Mouse (Mus musculus) Muller cell, postnatal 12 days (primary cell): ENCODE results near the gene Slc24a4.

ENCODE experiments used
- DNase-seq: peaks from one replicate; pipeline ENCODE4 v3.0.0-alpha.2; 2015; ENCODE audit errors: inconsistent ontology term

Gene Slc24a4

DNA sequence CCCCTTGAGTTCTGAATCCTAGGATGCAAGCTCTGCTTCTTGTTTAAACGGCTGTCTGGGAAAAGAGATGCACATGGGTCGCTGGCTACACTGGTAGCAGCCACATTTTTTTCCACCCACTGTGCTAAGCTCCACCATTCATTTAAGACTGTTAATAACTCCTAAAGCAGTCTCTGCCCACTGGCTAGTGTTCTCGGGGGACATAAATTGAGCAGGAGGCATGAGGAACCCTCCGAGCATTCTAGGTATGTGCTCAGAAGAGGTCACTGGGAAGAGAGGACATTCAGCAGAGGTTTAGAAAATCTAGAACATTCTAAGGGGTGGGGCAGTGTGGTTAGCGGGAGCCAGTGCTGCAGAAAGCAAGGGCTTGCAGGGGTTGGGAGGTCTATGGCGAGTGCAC lies 156.8 kb downstream of the Slc24a4 start:
- DNase-seq, result peak; percentile 80

DNA sequence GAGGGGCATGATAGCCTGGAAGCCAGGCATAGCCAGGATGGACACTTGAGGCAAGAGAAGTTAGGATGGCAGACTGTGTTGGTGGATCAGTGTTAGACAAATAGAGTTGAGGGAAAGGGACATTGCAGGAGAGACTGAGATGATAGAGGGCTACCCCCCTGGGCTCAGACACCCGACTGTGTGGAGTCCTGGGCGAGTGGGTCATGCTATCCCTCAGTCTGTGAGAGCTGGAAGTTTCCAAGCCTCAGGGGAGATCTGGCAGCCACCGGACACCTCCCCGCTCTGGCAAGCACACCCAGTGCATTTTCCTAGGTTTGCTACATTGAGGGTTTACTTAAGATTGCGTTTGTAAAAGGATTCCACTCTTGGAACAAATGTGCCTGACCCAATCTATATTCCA lies 157.2 kb downstream of the Slc24a4 start:
- no peak for DNase-seq

DNA sequence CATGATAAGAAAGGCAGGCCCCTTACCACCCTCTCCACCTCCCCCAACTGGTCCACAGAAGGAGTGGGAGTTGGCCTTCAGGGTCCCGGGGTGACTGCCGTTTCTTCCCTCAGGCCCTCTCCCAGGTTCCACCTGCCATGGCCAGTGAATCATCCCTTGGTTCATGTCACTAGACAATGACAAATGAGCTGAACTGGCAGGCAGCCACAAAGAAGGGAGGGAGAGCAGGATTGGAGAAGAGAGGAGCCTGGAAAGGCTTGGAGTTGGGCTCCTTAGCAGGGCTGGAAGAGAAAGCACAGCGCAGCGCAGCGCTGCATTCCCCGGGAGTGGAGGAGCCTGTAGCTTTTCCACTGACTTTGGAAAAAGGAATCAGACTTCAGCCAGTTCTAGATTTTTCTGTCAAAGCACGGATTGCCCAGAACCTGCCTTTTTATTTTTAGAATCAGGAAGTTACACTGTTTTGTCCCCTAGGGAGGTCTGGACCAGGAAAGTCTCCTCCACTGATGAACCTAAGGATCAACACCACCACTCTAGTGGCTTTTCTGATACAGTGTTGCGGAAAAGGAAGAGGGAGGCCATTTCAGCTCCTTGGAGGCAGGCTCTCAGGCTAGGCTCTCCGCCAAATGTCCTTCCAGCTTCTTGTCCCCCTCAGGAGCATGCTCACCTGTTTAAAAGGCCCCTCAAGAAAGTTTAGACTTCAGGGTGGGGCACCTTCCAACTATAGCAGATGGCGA lies 158.3 kb downstream of the Slc24a4 start:
- peak; percentile 85 for DNase-seq

DNA sequence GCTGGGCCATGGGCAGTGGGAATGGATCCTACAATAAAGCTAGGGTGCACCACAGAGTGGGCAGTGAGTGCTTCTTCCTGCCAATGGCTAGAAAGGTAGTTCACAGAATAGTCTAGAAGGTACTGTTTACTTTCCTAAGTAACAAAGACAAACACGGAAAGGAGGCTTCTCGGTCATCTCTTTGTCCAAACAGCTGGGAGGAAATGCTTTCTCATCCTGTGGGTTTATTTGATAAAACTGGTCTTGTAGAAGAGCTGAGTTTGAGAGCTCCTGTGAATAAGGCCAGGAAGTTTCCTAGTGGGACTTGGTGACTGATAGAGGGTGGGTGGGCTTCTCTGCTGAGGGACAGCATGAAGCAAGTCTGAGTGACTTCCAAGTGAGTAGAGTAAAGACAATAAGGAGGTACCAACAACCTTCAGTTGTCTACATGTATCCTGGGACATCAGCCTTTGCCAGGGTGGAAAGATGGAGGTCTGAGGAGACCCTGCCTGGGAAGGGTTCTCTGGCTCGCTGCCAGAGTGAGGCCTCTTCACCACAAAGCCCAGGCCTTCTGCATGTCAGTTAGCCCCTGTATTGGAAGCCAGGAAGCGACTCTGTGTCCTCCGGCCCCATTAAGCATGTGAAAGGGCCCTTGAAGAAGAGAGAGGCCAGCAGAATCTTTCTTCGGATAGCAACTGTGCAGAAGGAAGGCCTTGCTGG lies 159.5 kb downstream of the Slc24a4 start:
- no peak for DNase-seq

DNA sequence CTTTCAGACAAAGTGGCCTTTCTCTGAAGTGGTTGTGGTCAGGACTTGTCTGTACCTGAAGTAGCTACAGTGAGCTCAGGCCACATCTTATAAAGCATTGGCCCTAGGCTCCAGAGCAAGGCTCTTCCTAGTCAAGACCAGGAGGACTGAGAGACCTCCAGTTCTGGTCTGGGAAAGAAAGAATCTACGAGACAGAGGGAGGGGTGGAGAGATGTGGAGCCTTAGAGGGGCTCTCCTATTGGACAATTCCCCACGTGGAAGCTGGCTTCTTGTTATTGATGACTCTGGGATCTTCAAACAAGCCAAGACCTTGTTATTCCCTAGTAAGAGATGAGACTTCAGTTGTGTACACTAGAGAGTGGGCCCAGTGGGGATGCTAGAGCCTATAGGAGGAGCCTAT lies 160.3 kb downstream of the Slc24a4 start:
- no peak for DNase-seq

DNA sequence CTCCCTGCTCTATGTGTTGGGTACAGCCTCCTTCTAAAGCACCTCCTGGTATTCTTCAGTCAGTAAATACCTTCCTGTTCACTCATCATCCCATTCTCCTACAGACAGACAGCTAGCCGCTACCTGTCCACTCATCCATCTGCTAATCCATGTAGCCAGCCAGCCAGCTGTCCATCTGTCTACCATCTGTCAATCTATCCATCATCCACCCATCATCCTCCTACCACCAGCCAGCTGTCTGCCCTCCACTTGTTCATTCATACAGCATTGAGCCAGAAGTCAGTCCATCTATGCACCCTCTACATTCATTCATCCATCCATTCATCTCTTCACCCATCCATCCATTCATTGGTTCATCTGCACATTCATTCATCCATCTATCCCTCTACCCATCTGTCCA lies 161.0 kb downstream of the Slc24a4 start:
- DNase-seq, result no peak

DNA sequence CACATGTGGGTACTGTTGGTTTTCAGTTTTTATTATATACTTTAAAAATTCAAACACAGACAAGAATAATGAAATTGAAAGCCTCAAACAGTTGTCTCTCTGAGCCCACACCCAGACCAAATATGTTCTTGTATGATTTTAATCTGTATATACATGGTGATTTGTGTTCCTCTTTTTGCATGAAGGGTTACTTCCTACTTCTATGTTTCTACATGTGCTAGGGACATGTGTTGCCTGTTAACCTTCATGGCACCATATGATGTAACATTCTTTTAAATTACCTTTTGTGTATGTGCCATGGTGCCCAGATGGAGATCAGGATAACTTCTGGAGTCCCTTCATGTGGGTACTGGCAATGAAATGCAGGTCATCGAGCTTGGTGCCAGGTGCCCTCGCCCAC lies 162.1 kb downstream of the Slc24a4 start:
- DNase-seq, result no peak

DNA sequence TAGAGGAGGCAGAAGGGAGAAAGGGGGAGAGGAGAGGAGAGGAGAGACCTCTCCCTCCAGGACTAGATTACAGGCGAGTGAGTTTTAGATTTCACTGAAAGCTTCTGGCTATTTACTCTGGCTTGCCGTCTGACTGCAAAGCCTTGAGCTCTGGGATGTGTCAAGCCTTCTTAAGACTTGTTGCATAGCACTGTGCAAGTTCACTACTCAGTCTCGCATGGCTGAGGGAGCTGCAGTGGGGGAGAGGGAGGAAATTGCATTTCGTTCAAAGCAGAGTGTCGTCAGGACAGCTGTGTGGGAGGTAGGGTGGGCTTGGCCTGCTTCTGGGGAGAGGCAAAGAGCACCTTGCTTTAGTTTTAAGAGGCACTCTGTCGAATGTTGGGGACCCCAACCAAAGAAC lies 163.2 kb downstream of the Slc24a4 start:
- no peak for DNase-seq

DNA sequence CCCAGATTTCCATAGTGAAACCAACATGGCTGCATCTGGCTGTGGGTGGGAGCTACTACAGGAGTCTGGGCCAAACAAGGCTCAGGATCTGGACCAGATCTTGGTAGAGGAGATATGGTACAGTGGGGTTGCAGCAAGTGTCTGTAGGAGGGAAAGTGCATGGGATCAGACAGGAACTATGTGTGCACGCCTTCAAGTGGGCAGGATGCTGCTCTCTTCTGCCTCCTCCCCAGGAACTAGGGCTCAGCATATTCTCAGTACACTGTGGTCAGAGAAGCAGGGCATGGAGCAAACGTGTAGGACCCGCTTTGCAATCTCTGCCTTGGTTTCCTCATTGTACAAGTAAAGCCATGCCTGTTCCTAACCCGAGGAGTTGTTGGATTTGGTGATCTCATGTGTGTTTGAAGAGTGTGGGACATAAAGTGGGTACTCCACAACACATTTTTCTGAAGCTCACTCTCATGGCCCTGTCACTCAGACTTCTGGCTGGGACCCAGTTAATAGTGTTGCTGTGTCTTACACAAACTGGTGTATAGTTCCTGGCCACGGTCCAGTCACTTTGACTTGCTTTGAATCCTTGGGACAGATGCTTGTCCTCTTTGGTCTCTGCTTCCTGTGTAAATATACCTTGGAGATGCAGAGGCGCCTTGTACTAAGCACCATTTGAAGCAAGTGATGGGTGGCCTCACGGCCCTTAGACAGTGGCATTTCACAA lies 164.1 kb downstream of the Slc24a4 start:
- DNase-seq, result no peak

DNA sequence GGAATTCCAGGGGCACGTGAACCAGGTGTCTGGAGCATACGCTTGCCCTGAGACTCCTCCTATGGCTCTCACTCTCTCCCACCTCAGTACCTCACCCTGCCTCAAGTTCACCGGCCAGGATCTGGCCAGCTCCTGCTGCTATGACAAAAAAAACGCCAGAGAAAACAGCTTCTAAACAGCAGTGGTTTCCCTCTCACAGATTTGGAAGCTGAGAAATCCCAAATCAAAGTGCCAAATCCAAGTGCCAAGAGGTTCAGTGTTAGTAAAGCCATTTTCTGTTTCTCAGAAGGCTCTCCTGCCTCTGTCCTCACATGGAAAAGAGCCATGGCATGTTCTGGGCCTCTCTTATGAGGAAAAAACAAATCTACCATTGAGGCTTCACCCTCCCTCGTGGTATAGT lies 166.1 kb downstream of the Slc24a4 start:
- DNase-seq, result no peak

DNA sequence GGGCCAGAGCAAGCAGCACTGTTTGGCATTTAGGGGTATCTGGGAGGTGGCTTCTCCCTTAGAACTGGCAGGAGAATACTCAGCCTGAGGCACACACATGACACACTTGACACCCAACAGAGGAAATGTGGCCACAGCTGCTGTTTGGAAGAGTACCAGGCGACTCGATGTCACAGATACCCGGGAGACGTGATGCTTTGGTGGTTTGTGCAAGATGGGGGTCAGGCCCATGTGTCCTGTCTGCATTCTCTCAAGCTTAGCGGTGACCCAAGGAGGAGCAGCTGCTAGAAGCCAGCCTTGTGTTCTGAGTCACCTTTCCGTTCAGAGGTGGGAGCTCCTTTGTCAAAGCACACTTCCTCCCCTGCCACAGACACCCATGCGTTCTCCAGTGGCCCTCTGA lies 166.7 kb downstream of the Slc24a4 start:
- DNase-seq, result peak; percentile 29

DNA sequence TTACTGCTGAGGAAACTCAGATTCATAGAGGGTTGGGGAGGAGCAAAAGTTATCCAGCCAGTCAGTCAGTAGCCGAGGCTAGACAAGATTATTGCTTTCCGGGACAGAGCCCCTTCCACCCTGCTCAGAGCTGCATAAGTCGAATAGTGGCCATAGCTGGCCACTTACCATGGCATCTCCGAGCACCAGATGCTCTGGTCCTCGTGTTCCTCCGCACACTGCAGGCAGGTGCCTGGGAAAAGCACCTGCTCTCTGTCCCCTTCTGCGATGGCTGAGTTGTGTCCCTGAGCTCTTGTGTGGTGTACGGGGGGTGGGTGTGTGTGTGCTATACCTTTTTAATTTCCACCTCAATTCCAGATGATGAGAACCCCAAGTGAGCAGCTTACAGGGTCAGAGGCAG lies 167.1 kb downstream of the Slc24a4 start:
- DNase-seq, result no peak

DNA sequence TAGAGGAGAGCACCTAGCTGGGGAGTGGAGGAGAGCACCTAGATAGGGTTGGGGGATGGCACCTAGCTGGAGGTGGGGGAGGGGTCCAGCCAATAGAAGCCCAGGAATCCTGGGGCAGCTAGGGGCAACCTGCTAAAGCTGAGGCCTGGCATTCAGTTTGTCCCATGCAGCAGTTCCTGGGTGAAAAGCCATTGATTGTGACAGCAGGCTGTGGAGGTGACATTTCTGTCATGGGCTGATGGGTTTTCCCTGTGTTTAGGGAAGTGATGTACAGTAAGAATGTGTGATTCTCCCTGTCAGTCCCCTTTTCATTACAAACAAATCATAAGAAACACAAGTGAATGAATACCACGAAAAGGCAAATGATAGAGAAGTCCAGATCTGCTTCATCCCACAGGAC lies 167.8 kb downstream of the Slc24a4 start:
- no peak for DNase-seq

DNA sequence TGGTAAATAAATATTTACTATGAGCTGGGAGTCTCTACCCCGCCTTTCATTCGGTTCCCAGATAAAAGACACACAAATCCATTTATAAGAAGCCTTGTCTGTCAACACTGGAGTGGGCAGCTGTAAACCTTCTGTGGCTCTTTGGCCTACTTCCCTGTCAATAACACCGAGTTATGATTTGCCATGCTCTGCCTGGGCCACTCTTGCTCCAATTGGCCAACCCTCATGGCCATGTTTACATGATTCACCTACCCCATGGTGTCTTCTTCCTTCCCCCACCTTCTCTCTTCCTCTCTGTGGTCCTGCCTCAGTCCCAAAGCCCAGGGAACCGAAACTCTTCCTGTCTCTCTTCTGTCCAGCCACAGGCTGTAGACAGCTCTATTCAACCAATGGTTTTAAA lies 168.4 kb downstream of the Slc24a4 start:
- DNase-seq, result no peak

DNA sequence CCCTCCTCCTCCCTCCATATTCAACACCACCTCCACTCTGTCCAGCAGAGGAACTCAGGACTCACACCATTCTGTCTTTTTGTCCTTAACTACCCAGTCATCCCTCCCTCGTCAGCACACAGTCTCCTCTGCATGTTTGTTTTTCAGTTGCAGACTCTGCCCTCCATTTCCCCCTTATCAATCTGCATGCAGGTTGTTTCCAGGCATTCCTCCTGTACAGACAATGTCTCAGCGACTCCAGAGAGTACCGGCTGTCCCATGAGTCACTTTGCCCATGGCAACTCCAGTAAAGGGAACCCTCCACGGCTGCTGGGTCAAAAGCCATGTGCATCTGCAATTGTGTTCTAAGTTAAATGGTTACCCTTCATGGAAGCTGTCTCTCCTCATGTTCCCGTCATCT lies 170.7 kb downstream of the Slc24a4 start:
- no peak for DNase-seq

DNA sequence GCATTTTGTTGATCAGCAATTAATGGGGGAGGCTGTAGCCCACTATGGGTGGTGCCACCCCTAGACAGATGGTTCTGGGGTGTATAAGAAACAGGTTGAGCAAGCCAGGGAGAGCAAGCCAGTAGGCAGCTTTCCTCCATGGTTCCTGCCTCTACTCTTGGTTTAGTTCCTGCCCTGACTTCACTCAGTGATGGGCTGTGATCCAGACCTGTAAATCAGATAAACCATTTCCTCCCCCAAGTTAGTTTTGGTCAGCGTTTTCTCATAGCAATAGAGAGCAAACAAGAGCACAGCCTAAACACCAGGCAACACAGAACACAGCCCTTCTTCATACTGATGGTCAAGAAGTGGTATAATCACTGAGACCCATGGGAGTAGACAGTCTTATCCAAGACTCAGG lies 173.1 kb downstream of the Slc24a4 start:
- DNase-seq, result no peak

DNA sequence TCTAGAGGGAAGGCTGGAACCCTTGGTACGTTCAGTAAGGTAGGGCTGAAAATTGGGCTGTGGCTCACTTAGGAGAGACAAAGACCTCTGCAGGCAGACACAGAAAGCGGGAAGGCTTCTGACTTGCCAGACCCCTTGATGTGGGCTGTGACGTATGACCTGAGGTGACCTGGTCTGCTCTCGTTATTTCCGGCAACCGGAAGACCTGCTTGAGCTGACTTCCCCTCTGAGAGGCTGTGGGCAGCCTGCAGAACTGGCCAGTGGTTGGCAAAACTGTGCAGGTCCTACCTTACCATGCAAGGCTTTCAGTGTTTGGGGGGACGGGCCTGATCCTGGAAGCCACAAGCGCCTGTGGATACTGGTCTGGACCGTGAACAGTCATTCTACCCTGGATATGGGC lies 173.8 kb downstream of the Slc24a4 start:
- DNase-seq, result no peak

DNA sequence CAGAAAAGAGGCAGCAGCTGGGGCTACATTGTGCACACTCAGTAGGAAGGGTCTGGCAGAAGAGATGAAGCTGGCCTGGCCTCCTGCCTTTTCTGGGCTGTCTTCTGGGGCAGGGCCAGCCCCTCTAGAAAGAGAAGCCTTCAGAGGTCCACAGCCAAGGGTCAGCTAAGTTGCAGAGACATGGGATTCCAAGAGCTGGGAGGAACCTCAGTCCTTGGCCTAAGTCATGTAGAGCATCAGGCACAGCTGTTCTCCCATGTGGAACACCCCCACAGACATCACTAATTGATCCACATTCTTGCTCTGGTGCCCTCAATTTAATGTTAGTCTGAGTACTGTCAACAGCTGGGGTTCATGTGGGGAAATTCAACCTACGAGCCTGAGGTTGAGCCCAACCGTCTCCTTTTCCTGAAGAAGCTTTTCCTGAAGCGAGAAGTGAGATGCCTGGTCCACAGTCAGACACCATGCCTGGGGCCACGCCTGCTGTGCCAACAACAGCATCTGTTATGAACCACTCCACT lies 174.4 kb downstream of the Slc24a4 start:
- DNase-seq, result peak; percentile 58

DNA sequence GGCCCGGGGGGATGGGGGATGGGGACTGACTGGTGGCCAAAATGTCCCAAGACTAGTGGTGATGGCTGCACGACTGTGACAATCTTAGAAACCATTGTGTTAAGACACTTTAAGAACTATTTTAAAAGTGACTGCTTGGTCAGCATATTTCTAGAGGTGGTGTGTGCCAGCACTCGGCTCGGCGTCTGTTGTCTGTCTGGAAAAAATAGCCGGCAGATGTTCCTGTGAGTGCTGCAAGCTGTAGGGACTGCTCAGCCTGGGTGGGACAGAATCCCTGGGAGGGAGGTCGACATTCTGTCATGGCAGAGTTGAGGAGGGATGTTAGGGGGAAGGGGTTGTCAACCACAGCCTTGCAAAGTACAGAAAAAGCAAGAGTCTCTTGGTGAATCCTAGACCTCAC lies 175.3 kb downstream of the Slc24a4 start:
- DNase-seq, result no peak

DNA sequence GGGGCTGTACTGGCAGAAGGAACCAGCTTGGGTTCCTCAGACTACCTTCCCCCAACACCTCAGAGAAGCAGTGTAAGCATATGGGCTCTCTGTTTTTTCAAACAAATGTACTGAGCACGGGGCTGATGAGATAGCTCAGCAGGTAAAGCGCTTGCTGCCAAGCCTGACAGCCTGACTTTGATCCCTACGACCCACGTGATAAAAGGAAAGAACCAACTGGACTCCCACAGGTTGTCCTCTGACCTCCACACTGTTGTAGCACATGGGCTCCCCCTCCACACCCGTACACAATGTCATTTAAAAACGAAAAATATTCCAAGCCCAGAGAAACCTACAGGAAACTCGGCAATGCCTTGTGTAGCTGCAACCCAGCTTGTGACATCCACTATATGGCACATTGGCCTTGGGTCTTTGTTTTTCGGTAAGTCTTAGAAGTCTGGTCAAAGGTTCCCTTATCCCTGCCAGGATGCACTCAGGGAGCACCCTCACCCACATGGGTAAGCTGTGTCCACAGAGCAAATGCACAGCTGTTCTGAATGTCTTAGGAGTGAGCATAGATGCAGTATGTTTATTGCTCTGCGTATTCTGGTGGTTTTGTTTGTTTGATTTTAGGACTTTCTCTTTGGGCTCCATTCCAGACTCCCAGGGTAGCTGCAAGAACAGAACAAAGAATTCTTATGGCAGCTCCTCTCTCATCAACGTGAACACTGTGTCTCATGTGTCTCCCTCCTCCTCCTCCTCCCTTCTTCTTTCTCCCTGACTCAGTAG lies 176.7 kb downstream of the Slc24a4 start:
- no peak for DNase-seq

DNA sequence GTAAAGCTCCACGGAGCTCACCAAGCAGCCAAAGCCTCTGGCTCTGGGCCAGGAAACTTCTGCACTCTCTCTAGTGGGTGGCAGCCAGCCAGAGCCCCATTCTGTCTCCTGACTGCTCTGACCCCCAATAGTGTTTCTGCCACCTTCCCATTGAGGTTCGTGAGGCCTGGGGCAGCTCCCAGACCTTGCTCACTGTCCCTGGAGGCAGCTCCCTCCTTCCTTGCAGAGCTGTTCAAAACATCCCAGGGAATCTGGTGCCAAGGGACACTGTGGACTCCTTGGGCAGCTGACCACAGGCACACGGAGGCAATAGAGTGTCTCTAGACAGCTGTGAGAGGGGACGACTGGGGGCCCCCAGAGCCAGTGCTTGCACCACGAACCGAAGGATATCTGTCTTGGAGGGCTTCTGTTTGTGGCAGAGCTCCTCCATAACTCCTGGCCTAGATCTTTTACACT lies 179.5 kb downstream of the Slc24a4 start:
- DNase-seq, result peak; percentile 44

DNA sequence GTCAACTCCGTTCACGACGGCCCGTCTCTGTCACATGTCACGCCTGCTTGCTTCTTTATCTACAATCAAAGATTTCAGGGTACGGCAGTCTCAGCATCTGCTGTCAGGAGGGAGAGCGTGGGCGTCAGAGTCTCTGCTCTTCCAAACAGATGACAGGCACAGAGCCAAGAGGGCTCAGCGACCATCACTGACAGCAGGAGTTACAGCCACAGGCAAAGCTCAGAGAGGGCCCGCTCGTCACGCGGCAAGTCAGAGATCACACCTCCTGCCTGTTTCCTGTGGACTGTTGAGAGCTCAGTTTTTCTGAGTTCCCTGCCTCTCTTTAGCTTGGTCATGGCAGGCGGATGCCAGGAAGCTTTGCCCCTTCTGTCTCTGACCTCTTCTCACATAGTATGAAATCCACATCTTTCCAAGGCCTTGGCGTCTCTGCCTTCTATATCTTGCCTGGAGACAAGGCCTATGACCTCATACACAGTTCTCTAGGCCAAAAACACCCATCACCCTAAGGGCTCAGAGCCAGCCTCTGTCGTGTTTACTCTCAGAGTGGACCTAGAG lies 180.0 kb downstream of the Slc24a4 start:
- DNase-seq, result peak; percentile 67
